Comparison of ENCODE assay signal across 8 mouse cellular contexts in genomic region chr1:191573906-191574639, GRCm38 (mm10). TPM values are rescaled to one million over a fixed set of nuclear protein-coding genes. Genes with fewer than 3 reads are reported as not detected.
DNase-seq lines count a peak whose midpoint lies in the region; ATAC-seq and TF ChIP-seq lines count a peak whose summit lies in the region.

No protein-coding gene starts in this region.

- peak; percentile 33 for DNase-seq in kidney, postnatal 0 days (ENCODE audit: low spot score)
- no peak for DNase-seq in kidney, postnatal 10 days
- peak; percentile 38 for DNase-seq in R1 (ENCODE audit: low read depth, low spot score)
- peak; percentile 18 for DNase-seq in hindbrain, embryonic 10.5 days (ENCODE audit: low spot score)
- peak; percentile 87 for DNase-seq in midbrain, embryonic 11.5 days (ENCODE audit: low spot score, missing footprints)
- DNase-seq in adrenal gland, adult (ENCODE audit: inconsistent age in 2 of 2, low spot score in 1 of 2): no peak
- no peak for DNase-seq in left cerebral cortex, postnatal 14 days (ENCODE audit: low spot score in 2 of 2)
- no peak for DNase-seq in layer of hippocampus, adult 8-10 months (ENCODE audit: low spot score in 2 of 2)

- peak overlapping the region; percentile 95 for H3K27ac ChIP-seq in kidney, postnatal 0 days
- H3K27ac ChIP-seq in hindbrain, embryonic 10.5 days: peak overlapping the region; percentile 97
- no peak overlapping the region for H3K27ac ChIP-seq in midbrain, embryonic 11.5 days (ENCODE audit: low read depth, low read length)

- H3K9ac ChIP-seq in kidney, postnatal 0 days (ENCODE audit: low read depth, low read length): peak overlapping the region; percentile 82
- peak overlapping the region; percentile 83 for H3K9ac ChIP-seq in midbrain, embryonic 11.5 days (ENCODE audit: low read length)

- under 1% methylated on average over 13 of the region's 13 CpGs for WGBS in kidney, postnatal 0 days
- WGBS in hindbrain, embryonic 10.5 days: 4% methylated on average over 13 of the region's 13 CpGs
- 3% methylated on average over 13 of the region's 13 CpGs for WGBS in midbrain, embryonic 11.5 days

- no peak for ATAC-seq in kidney, postnatal 0 days (replicated peaks; ENCODE audit: low FRiP score, low read depth)
- no peak for ATAC-seq in midbrain, embryonic 11.5 days (ENCODE audit: low FRiP score)

- no peaks in the 10 kb centered on the region for H3K27me3 ChIP-seq in kidney, postnatal 0 days (ENCODE audit: insufficient read depth, low read length)
- no peaks in the 10 kb centered on the region for H3K27me3 ChIP-seq in hindbrain, embryonic 10.5 days (ENCODE audit: insufficient read depth, poor library complexity, severe bottlenecking)
- no peaks in the 10 kb centered on the region for H3K27me3 ChIP-seq in midbrain, embryonic 11.5 days (ENCODE audit: control insufficient read depth, insufficient read depth, low read length)

- intact Hi-C loops in left cerebral cortex, postnatal 14 days (cut with DNase I): no loop called here

- H3K9me3 ChIP-seq in kidney, postnatal 0 days (replicated peaks; ENCODE audit: low read length): no peaks in the 10 kb centered on the region
- no peaks in the 10 kb centered on the region for H3K9me3 ChIP-seq in hindbrain, embryonic 10.5 days
- no peaks in the 10 kb centered on the region for H3K9me3 ChIP-seq in midbrain, embryonic 11.5 days (ENCODE audit: control insufficient read depth, low read length)

- peak overlapping the region; percentile 79 for H3K4me2 ChIP-seq in kidney, postnatal 0 days (ENCODE audit: low read length)
- H3K4me2 ChIP-seq in midbrain, embryonic 11.5 days: peak overlapping the region; percentile 74

- H3K4me3 ChIP-seq in kidney, postnatal 0 days (replicated peaks; ENCODE audit: low read depth, low read length): peak overlapping the region; percentile 88
- H3K4me3 ChIP-seq in hindbrain, embryonic 10.5 days: peak overlapping the region; percentile 91
- peak overlapping the region; percentile 87 for H3K4me3 ChIP-seq in midbrain, embryonic 11.5 days (ENCODE audit: low read depth, low read length)

- H3K36me3 ChIP-seq in kidney, postnatal 0 days (ENCODE audit: insufficient read depth, low read length): no peaks in the 10 kb centered on the region
- H3K36me3 ChIP-seq in hindbrain, embryonic 10.5 days: peaks cover 32% of the 10 kb centered on the region
- no peaks in the 10 kb centered on the region for H3K36me3 ChIP-seq in midbrain, embryonic 11.5 days (ENCODE audit: control insufficient read depth, insufficient read depth, low read length)

- TF ChIP-seq CTCF in kidney, postnatal 0 days (IDR thresholded peaks at IDR 0.05; ENCODE audit: low read depth): no peak

- peaks cover 14% of the 10 kb centered on the region for H3K4me1 ChIP-seq in kidney, postnatal 0 days (replicated peaks; ENCODE audit: insufficient read depth, low read length)
- peaks cover 41% of the 10 kb centered on the region for H3K4me1 ChIP-seq in hindbrain, embryonic 10.5 days (replicated peaks)
- H3K4me1 ChIP-seq in midbrain, embryonic 11.5 days (ENCODE audit: control insufficient read depth, insufficient read depth, low read length): peaks cover 10% of the 10 kb centered on the region

RNA-seq across cellular contexts. Expression of gene Dtl, which starts 1.3 kb away (rescaled TPM):
- polyA plus RNA-seq in kidney, postnatal 0 days (2015; fragmentation: Nextera tagmentation; extraction: Ambion mirVana): 16.9 and 21.9 TPM in 2 replicates
- 55.7 and 74.0 TPM in 2 replicates for polyA plus RNA-seq in hindbrain, embryonic 10.5 days (2016; fragmentation: Nextera tagmentation; extraction: Ambion mirVana)
- polyA plus RNA-seq in midbrain, embryonic 11.5 days (2014; fragmentation: Nextera tagmentation; extraction: Ambion mirVana): 67.9 and 71.5 TPM in 2 replicates
- 1 to 10 TPM; 5.9 to 6.2 TPM for total RNA-seq in left cerebral cortex, postnatal 14 days (2021)
- under 1 TPM; 0.55 to 0.96 (median 0.75) TPM for total RNA-seq in layer of hippocampus, adult 8-10 months (2022)

RNA-seq across cellular contexts. Expression of gene Ints7, which starts 1.4 kb away (rescaled TPM):
- polyA plus RNA-seq in kidney, postnatal 0 days (2015; fragmentation: Nextera tagmentation; extraction: Ambion mirVana): 31.7 and 38.9 TPM in 2 replicates
- polyA plus RNA-seq in hindbrain, embryonic 10.5 days (2016; fragmentation: Nextera tagmentation; extraction: Ambion mirVana): 67.4 and 73.6 TPM in 2 replicates
- polyA plus RNA-seq in midbrain, embryonic 11.5 days (2014; fragmentation: Nextera tagmentation; extraction: Ambion mirVana): 54.4 and 55.2 TPM in 2 replicates
- 10 to 100 TPM; 33.5 to 34.9 TPM for total RNA-seq in left cerebral cortex, postnatal 14 days (2021)
- total RNA-seq in layer of hippocampus, adult 8-10 months (2022): 10 to 100 TPM; 24.2 to 27.6 (median 25.9) TPM

Comparison
In these comparisons a context has a peak if more than half of its experiments do, and no peak if none do; other contexts are left out.
1. DNase-seq: peak in kidney, postnatal 0 days (single experiment), R1 (single experiment), hindbrain, embryonic 10.5 days (single experiment) and midbrain, embryonic 11.5 days (single experiment); none in kidney, postnatal 10 days (single experiment), adrenal gland, adult (0 of 2), left cerebral cortex, postnatal 14 days (0 of 2) and layer of hippocampus, adult 8-10 months (0 of 2).
2. Peak in every context shown above with its lines, with median percentiles within 50 percentile points of each other: H3K4me3 ChIP-seq.